Mouse (Mus musculus): ENCODE results near the gene D3Ertd751e. TPM values are rescaled to one million over a fixed set of nuclear protein-coding genes. Genes with fewer than 3 reads are reported as not detected.

D3Ertd751e gene
- polyA plus RNA-seq, 1 experiment from 2014 or later = 19.9 TPM

Other genes starting within 250 kb of the D3Ertd751e start
- gene Jade1, start 186.9 kb upstream of the D3Ertd751e start, polyA plus RNA-seq (2014; fragmentation: Nextera tagmentation; extraction: Ambion mirVana) = 14.0 and 15.6 TPM in 2 replicates
- gene Sclt1, start 97 bp upstream of the D3Ertd751e start, polyA plus RNA-seq (2014; fragmentation: Nextera tagmentation; extraction: Ambion mirVana) = 20.8 and 23.6 TPM in 2 replicates